Mouse (Mus musculus): ENCODE data around the gene Lipc. TPM values are rescaled to one million over a fixed set of nuclear protein-coding genes. Genes with fewer than 3 reads are reported as not detected.
"Not testable (repeated sequence)": the region's sequence is repeated elsewhere in the genome, so short reads cannot be mapped to it uniquely, and the experiment has no call there.

Lipc gene
- polyA plus RNA-seq, 1 experiment from 2014 or later, result not detected

DNA sequence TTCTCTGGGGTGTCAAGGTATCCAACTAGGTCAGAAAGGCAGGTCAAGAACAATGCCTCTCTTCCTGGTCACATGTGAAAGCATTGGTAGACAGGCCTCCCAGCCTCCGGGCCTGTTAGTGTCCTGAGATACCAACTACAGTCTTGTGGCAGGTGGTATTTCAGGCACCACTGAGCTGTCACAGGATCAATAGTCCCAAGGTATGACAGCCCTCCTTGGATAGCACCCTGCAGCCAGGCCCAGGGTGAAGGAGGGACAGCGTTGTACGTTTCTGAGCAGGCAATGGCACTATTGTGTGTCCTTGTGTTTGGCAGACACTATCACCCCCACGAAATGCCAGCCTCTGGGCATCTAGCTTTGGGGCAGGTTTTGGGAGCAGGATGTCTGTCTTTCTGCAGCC is 77.0 kb downstream of the Lipc start:
- no peaks in the 10 kb centered on the region for H3K9me3 ChIP-seq
- no peak for ATAC-seq (ENCODE audit: low FRiP score)
- H3K4me3 ChIP-seq (replicated peaks), result no peak overlapping the region
- no peaks in the 10 kb centered on the region for H3K36me3 ChIP-seq (replicated peaks)
- no peaks in the 10 kb centered on the region for H3K27me3 ChIP-seq
- no peak overlapping the region for H3K4me2 ChIP-seq
- H3K9ac ChIP-seq, result no peak overlapping the region
- 87% methylated on average over 4 of the region's 4 CpGs for WGBS
- no peak overlapping the region for H3K27ac ChIP-seq
- no peaks in the 10 kb centered on the region for H3K4me1 ChIP-seq

DNA sequence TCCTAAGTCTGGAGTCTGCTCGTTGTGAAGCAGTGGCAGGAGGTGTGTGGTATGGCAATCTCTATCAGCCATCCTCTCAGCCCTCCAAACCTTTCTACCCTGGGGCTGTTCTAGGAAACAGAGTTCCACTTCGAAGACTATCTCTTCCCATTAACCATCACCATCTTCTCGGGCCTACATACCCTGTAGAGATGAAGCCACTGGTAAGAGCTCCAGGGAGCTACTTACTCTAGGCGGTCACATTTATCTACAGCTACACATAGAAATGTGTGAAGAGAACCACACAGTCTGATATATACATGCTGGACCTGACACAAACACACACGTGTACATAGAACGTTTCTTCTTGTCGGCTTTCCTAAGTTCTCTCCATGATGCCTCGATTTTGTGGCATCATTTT is 79.4 kb downstream of the Lipc start:
- H3K4me1 ChIP-seq, result no peaks in the 10 kb centered on the region
- no peak overlapping the region for H3K9ac ChIP-seq
- ATAC-seq (ENCODE audit: low FRiP score), result no peak
- H3K4me3 ChIP-seq (replicated peaks), result no peak overlapping the region
- no peaks in the 10 kb centered on the region for H3K27me3 ChIP-seq
- H3K36me3 ChIP-seq (replicated peaks), result no peaks in the 10 kb centered on the region
- H3K9me3 ChIP-seq, result no peaks in the 10 kb centered on the region
- 83% methylated on average over 8 of the region's 8 CpGs for WGBS
- H3K4me2 ChIP-seq, result no peak overlapping the region
- H3K27ac ChIP-seq, result no peak overlapping the region

DNA sequence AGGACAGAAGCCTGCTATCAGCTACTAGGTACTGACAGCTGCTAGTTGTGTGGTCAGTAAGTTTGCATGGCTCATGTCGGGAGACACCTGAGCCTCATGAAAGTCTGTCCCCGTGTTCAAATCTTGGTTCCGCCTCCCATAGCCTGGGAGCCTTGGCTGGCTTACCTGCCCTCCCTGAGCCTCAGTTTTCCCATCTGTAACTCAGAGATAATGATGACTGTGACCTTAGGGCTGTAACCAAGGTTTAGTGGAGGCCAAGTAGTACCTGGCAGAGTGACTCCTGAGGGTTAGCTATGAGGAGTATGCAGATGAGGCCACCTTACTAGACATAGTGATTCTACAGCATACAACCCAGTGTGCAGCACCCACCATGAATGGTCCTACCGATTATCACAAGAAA is 81.7 kb downstream of the Lipc start:
- no peaks in the 10 kb centered on the region for H3K4me1 ChIP-seq
- no peak overlapping the region for H3K9ac ChIP-seq
- no peak overlapping the region for H3K4me2 ChIP-seq
- no peaks in the 10 kb centered on the region for H3K9me3 ChIP-seq
- H3K27me3 ChIP-seq, result no peaks in the 10 kb centered on the region
- no peak for ATAC-seq (ENCODE audit: low FRiP score)
- no peaks in the 10 kb centered on the region for H3K36me3 ChIP-seq (replicated peaks)
- WGBS, result 88% methylated on average over 4 of the region's 4 CpGs
- H3K27ac ChIP-seq, result no peak overlapping the region
- H3K4me3 ChIP-seq (replicated peaks), result no peak overlapping the region

GRCm38 (mm10) chr9:70869169-70869873 is 82.7 kb downstream of the Lipc start:
- no peak overlapping the region for H3K9ac ChIP-seq
- H3K4me2 ChIP-seq, result no peak overlapping the region
- ATAC-seq (ENCODE audit: low FRiP score), result no peak
- no peak overlapping the region for H3K27ac ChIP-seq
- H3K4me3 ChIP-seq (replicated peaks), result no peak overlapping the region
- no peaks in the 10 kb centered on the region for H3K36me3 ChIP-seq (replicated peaks)
- H3K9me3 ChIP-seq, result no peaks in the 10 kb centered on the region
- 75% methylated on average over 5 of the region's 5 CpGs for WGBS
- H3K27me3 ChIP-seq, result no peaks in the 10 kb centered on the region
- no peaks in the 10 kb centered on the region for H3K4me1 ChIP-seq

DNA sequence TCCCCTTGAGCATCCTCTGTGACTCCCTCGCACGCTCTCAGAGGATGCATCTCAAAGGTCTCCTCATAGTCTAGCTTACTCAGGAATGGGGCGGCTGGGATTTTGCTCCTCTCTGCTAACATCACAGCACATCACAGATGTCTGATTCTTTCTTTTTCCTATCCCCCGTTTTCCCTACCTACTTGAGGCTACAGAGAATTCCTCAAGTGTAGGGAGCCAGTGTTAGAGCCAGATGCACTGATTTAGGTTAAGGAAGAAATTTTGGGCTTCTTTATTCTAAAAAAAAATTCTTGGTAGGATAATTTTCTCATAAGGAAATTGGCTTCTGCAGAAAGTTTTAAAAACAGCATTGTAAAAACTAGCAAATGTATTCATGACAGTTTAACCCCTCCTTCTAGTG is 84.6 kb downstream of the Lipc start:
- H3K9ac ChIP-seq, result no peak overlapping the region
- no peaks in the 10 kb centered on the region for H3K27me3 ChIP-seq
- H3K4me1 ChIP-seq, result peaks cover 8% of the 10 kb centered on the region; the same call in 1 of the 2 replicates
- no peaks in the 10 kb centered on the region for H3K9me3 ChIP-seq
- no peak overlapping the region for H3K4me2 ChIP-seq
- H3K4me3 ChIP-seq (replicated peaks), result no peak overlapping the region
- H3K27ac ChIP-seq, result no peak overlapping the region
- ATAC-seq (ENCODE audit: low FRiP score), result no peak
- H3K36me3 ChIP-seq (replicated peaks), result no peaks in the 10 kb centered on the region
- 89% methylated on average over 4 of the region's 4 CpGs for WGBS

GRCm38 (mm10) chr9:70864039-70864438 is 88.0 kb downstream of the Lipc start:
- no peak for ATAC-seq (ENCODE audit: low FRiP score)
- peaks cover 8% of the 10 kb centered on the region; the same call in 1 of the 2 replicates for H3K4me1 ChIP-seq
- 78% methylated on average over 8 of the region's 8 CpGs for WGBS
- H3K9me3 ChIP-seq, result no peaks in the 10 kb centered on the region
- H3K4me3 ChIP-seq (replicated peaks), result no peak overlapping the region
- no peak overlapping the region for H3K4me2 ChIP-seq
- no peak overlapping the region for H3K9ac ChIP-seq
- no peak overlapping the region for H3K27ac ChIP-seq
- no peaks in the 10 kb centered on the region for H3K36me3 ChIP-seq (replicated peaks)
- no peaks in the 10 kb centered on the region for H3K27me3 ChIP-seq

DNA sequence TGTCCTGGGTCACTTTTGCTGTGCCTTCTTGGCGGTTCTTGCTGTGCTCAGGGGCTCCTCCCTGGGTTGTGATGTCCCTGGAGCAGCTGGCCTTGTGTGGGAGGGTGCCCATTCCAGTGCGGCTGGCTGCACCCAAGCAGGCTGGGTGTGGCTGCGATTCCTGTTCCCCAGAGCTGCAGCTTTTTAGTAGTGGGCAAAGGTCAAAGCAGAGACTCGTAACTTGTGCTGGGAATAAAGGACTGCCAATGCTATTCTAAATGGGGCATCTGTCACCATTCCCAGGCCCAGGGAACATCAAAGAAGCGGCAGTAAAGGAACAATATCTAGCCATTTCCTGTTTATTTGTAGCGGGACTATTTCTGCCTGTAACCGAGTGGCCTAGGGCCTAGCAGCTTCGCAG is 88.7 kb downstream of the Lipc start:
- Histone ChIP-seq H3K9me3 (no peaks in the 10 kb centered on the region), H3K9ac (no peak overlapping the region), H3K36me3 (replicated peaks) (no peaks in the 10 kb centered on the region), H3K4me1 (peaks cover 8% of the 10 kb centered on the region; the same call in 1 of the 2 replicates), H3K27ac (no peak overlapping the region), H3K4me2 (no peak overlapping the region), H3K4me3 (replicated peaks) (no peak overlapping the region), H3K27me3 (no peaks in the 10 kb centered on the region)
- no peak for ATAC-seq (ENCODE audit: low FRiP score)
- WGBS, result 55% methylated on average over 8 of the region's 8 CpGs

GRCm38 (mm10) chr9:70859233-70859632 is 92.8 kb downstream of the Lipc start:
- no peak for ATAC-seq (ENCODE audit: low FRiP score)
- Histone ChIP-seq H3K4me1 (peaks cover 13% of the 10 kb centered on the region), H3K9me3 (no peaks in the 10 kb centered on the region), H3K27me3 (no peaks in the 10 kb centered on the region), H3K4me2 (no peak overlapping the region), H3K9ac (no peak overlapping the region), H3K36me3 (replicated peaks) (no peaks in the 10 kb centered on the region), H3K27ac (no peak overlapping the region), H3K4me3 (replicated peaks) (no peak overlapping the region)
- 72% methylated on average over 5 of the region's 5 CpGs for WGBS

DNA sequence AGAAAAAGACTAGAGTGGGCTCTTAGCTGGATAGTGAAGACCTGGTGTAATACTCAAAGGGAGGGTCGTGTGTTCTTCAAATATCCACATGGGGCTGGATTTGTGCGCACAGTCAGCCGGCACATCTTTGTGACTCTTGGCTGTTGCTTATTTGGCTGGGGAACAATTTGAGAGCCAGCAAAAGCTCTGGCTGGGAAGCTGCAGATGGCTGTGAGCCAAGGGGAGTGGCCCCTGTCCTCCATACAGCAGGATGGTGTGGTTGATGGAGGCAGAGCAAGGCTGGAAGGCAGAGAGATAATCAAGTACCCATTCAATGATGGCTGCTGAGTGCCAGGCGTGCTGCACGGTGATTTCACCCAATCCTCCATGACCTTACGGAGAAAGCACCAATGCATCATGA is 96.2 kb downstream of the Lipc start:
- WGBS, result 83% methylated on average over 6 of the region's 6 CpGs
- H3K4me3 ChIP-seq (replicated peaks), result no peak overlapping the region
- H3K9me3 ChIP-seq, result no peaks in the 10 kb centered on the region
- no peaks in the 10 kb centered on the region for H3K36me3 ChIP-seq (replicated peaks)
- peaks cover 11% of the 10 kb centered on the region for H3K4me1 ChIP-seq
- no peak for ATAC-seq (ENCODE audit: low FRiP score)
- no peak overlapping the region for H3K9ac ChIP-seq
- H3K4me2 ChIP-seq, result no peak overlapping the region
- no peaks in the 10 kb centered on the region for H3K27me3 ChIP-seq
- no peak overlapping the region for H3K27ac ChIP-seq

- Histone ChIP-seq H3K9me3 (no peaks in the 10 kb centered on the region), H3K27me3 (no peaks in the 10 kb centered on the region), H3K4me2 (no peak overlapping the region), H3K27ac (no peak overlapping the region), H3K4me1 (peaks cover 11% of the 10 kb centered on the region), H3K9ac (no peak overlapping the region), H3K4me3 (replicated peaks) (no peak overlapping the region), H3K36me3 (replicated peaks) (no peaks in the 10 kb centered on the region)
- WGBS, result 83% methylated on average over 6 of the region's 6 CpGs
- ATAC-seq (ENCODE audit: low FRiP score), result no peak
Measured at GRCm38 (mm10) chr9:70854950-70855349, 97.1 kb downstream of the Lipc start.

- H3K36me3 ChIP-seq (replicated peaks); H3K4me2 ChIP-seq; ATAC-seq (ENCODE audit: low FRiP score); H3K27ac ChIP-seq; H3K4me3 ChIP-seq (replicated peaks); H3K27me3 ChIP-seq; H3K9me3 ChIP-seq; H3K9ac ChIP-seq: not testable (repeated sequence)
- peaks cover 11% of the 10 kb centered on the region for H3K4me1 ChIP-seq
- WGBS, result 91% methylated on average over 15 of the region's 15 CpGs
Measured at GRCm38 (mm10) chr9:70853081-70853480, 98.9 kb downstream of the Lipc start.

DNA sequence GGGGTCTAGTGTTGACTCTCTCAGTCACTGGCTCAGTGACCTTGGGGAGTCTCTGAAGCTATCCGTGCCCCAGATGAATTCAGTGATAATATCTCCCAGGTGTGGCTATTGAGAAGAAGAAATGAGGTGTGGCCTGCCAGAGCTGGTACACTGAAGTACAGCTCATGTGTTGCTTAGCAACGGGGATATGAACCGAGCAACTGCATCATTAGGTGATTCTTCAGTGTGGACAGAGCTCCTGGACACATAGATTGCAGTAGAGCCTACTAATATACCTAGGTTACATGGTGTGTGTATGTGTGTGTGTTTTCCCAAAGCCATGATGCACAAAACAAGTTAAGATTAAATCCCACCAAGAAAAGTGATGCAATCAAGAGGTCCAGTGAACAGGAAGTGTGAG is 100.5 kb downstream of the Lipc start:
- H3K4me2 ChIP-seq, result no peak overlapping the region
- H3K9me3 ChIP-seq, result no peaks in the 10 kb centered on the region
- no peak overlapping the region for H3K4me3 ChIP-seq (replicated peaks)
- no peak overlapping the region for H3K9ac ChIP-seq
- no peak overlapping the region for H3K27ac ChIP-seq
- H3K27me3 ChIP-seq, result no peaks in the 10 kb centered on the region
- 74% methylated on average over 3 of the region's 3 CpGs for whole genome bisulfite sequencing
- ATAC-seq (ENCODE audit: low FRiP score), result no peak
- no peaks in the 10 kb centered on the region for H3K36me3 ChIP-seq (replicated peaks)
- peaks cover 18% of the 10 kb centered on the region for H3K4me1 ChIP-seq

DNA sequence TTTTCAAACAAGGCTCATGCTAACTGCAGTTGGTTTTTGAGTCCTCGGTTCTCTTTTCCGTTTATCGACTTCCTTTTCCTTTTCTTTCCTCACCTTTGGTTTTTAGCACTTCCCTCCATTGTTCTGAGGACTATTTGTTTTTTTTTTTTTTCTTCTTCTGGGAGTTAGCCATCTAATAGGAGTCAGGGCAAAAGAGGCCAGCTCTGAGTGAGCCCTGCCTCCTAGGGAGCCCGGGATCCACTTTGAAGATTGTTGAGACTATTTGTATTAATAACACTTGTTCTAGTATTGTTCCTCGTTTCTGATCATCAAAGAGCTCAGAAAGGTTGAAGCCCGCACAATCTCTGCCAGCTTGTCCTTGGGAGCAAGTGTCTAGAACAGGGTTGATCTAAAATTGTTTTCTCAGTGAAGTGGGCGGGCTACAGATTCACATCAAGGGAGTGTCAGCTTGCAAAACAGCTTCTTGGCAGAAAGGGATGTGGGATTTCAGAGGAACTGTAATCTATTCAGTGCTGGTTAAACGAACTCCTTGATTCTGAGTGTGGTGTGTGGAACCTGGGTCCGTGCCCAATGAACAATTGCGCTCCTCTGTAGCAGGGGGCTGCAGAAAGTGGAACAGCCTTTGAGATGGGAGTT is 103.8 kb downstream of the Lipc start:
- Histone ChIP-seq H3K9ac (no peak overlapping the region), H3K36me3 (replicated peaks) (no peaks in the 10 kb centered on the region), H3K27me3 (no peaks in the 10 kb centered on the region), H3K27ac (no peak overlapping the region), H3K4me1 (peaks cover 13% of the 10 kb centered on the region; the same call in 1 of the 2 replicates), H3K4me3 (replicated peaks) (no peak overlapping the region), H3K4me2 (no peak overlapping the region), H3K9me3 (no peaks in the 10 kb centered on the region)
- 63% methylated on average over 10 of the region's 10 CpGs for WGBS
- ATAC-seq (ENCODE audit: low FRiP score), result no peak

All from forebrain, embryonic 12.5 days (tissue).